Mouse (Mus musculus) liver, embryonic 14.5 days (tissue): ENCODE measurements around the gene Atxn1.

Experiments used
- CTCF ChIP-seq: IDR thresholded peaks from 2 replicates; pipeline ENCODE4 v1.5.1; 2016; ENCODE audit warnings: antibody characterized with exemption, low read depth, control low read depth
- EP300 ChIP-seq: IDR thresholded peaks from 2 replicates; pipeline ENCODE4 v1.6.1; 2016; ENCODE audit warnings: antibody characterized with exemption, low read depth

- TF ChIP-seq CTCF: peak; percentile 91
- no peak for TF ChIP-seq EP300
These were observed 425.6 kb downstream of the Atxn1 start for GRCm38 (mm10) chr13:45539205-45539568.
